Mouse (Mus musculus): ENCODE measurements at regions not wholly inside any gene's neighbourhood (a gene's known extent, or its start where the extent isn't known, plus 50 kb on each side); places are given as distances from the start of the nearest gene placed in this dataset.

GRCm38 (mm10) chr10:95622879-95623517 lies 50.3 kb downstream of the Anapc15-ps start:
- ATAC-seq (replicated peaks; ENCODE audit: insufficient number of reproducible peaks, low FRiP score, low TSS enrichment) = peak; percentile 26; the same call in 1 of the 2 replicates
- Histone ChIP-seq H3K4me1 (ENCODE audit: control insufficient read depth, insufficient read depth, low read length) (peaks cover 12% of the 10 kb centered on the region), H3K4me2 (no peak overlapping the region), H3K4me3 (ENCODE audit: low read depth, low read length) (no peak overlapping the region), H3K27me3 (ENCODE audit: control insufficient read depth, insufficient read depth, low read length) (no peaks in the 10 kb centered on the region), H3K36me3 (ENCODE audit: control insufficient read depth, insufficient read depth, low read length) (no peaks in the 10 kb centered on the region), H3K27ac (ENCODE audit: low read depth, low read length) (no peak overlapping the region), H3K9me3 (replicated peaks; ENCODE audit: control insufficient read depth, low read length) (no peaks in the 10 kb centered on the region), H3K9ac (ENCODE audit: low read depth, low read length) (no peak overlapping the region)
- 15% methylated on average over 2 of the region's 2 CpGs for WGBS (ENCODE audit: insufficient replicate concordance)

DNA sequence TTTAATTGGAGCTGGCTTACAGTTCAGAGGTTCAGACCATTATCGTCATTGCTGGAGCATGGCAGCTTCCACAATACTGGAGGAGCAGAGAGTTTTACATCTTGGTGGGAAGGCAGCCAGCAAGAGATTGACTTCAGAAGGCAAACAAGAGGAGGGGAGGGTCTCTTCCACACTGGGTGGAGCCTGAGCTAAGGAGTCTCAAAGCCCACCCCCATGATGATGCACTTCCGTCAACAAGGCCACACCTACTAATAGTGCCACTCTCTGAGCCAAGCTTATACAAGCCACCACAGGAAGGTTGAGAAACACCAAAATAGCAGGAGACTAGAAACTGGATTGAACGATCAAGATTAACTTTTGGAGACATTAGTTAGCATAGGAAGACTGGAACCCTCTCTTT lies 52.5 kb downstream of the Anapc15-ps start:
- Histone ChIP-seq H3K27ac (ENCODE audit: low read depth, low read length) (no peak overlapping the region), H3K36me3 (ENCODE audit: control insufficient read depth, insufficient read depth, low read length) (no peaks in the 10 kb centered on the region), H3K4me1 (ENCODE audit: control insufficient read depth, insufficient read depth, low read length) (peaks cover 12% of the 10 kb centered on the region), H3K27me3 (ENCODE audit: control insufficient read depth, insufficient read depth, low read length) (no peaks in the 10 kb centered on the region), H3K9me3 (replicated peaks; ENCODE audit: control insufficient read depth, low read length) (no peaks in the 10 kb centered on the region), H3K9ac (ENCODE audit: low read depth, low read length) (no peak overlapping the region), H3K4me3 (ENCODE audit: low read depth, low read length) (no peak overlapping the region), H3K4me2 (no peak overlapping the region)
- whole genome bisulfite sequencing (ENCODE audit: insufficient replicate concordance) = 82% methylated on average over 3 of the region's 3 CpGs
- no peak for ATAC-seq (replicated peaks; ENCODE audit: insufficient number of reproducible peaks, low FRiP score, low TSS enrichment)

DNA sequence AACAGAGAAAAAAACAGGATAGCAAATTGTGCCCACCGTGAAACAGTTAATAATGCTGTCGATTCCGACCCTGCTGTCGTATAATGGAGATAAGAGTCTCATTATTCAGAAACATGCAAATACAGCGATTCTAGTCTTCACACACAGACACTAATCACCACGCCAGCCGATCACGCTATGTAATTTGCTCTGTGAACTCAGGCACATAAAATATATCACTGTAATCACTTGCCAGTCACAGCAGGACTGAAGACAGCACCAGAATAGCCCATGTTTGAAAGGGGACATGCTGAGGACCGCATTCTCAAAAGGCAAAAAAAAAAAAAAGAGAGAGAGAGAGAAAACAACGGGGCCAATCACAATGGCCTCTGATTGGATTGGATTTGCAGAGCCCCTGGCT lies 53.6 kb downstream of the Anapc15-ps start:
- 59% methylated on average over 10 of the region's 10 CpGs for WGBS (ENCODE audit: insufficient replicate concordance)
- Histone ChIP-seq H3K9ac (ENCODE audit: low read depth, low read length) (no peak overlapping the region), H3K36me3 (ENCODE audit: control insufficient read depth, insufficient read depth, low read length) (no peaks in the 10 kb centered on the region), H3K9me3 (replicated peaks; ENCODE audit: control insufficient read depth, low read length) (no peaks in the 10 kb centered on the region), H3K4me3 (ENCODE audit: low read depth, low read length) (no peak overlapping the region), H3K4me1 (ENCODE audit: control insufficient read depth, insufficient read depth, low read length) (peaks cover 12% of the 10 kb centered on the region), H3K4me2 (no peak overlapping the region), H3K27ac (ENCODE audit: low read depth, low read length) (no peak overlapping the region), H3K27me3 (ENCODE audit: control insufficient read depth, insufficient read depth, low read length) (no peaks in the 10 kb centered on the region)
- ATAC-seq (replicated peaks; ENCODE audit: insufficient number of reproducible peaks, low FRiP score, low TSS enrichment) = no peak

DNA sequence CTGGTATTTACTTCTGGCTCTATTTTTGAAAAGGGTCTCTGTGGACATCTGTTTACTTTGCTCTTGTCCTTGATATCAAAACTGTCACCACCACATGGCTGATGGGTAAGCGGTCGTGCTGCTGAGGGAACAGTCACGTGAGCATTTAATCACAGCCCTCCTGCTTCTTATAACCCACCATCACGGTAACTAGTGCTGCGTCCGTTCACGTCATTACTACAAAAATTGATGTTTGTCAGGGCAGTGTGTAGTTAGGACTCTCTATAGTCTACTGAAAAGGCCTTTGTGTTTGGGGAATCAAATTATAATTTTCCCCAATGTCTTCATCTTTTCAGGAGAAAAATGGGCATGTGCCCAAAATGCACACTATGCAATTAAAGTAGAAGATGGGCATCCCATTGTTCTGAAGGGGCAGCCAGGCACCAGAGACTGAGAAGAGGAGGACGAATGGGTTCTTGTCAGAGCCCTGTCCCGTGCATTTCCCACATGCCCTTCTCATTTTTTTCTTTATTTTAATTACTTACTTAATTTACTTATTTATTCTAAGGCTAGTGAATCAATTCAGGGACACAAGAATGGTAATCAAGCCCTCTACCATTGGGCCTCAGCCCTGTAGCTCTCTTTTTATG lies 54.6 kb upstream of the Nudt4 start:
- peaks cover 7% of the 10 kb centered on the region for H3K4me1 ChIP-seq (ENCODE audit: control insufficient read depth, insufficient read depth, low read length)
- no peak for ATAC-seq (replicated peaks; ENCODE audit: insufficient number of reproducible peaks, low FRiP score, low TSS enrichment)
- no peaks in the 10 kb centered on the region for H3K27me3 ChIP-seq (ENCODE audit: control insufficient read depth, insufficient read depth, low read length)
- H3K27ac ChIP-seq (ENCODE audit: low read depth, low read length) = no peak overlapping the region
- H3K4me2 ChIP-seq = no peak overlapping the region
- no peak overlapping the region for H3K9ac ChIP-seq (ENCODE audit: low read depth, low read length)
- H3K4me3 ChIP-seq (ENCODE audit: low read depth, low read length) = no peak overlapping the region
- 65% methylated on average over 9 of the region's 9 CpGs for WGBS (ENCODE audit: insufficient replicate concordance)
- H3K9me3 ChIP-seq (replicated peaks; ENCODE audit: control insufficient read depth, low read length) = no peaks in the 10 kb centered on the region
- no peaks in the 10 kb centered on the region for H3K36me3 ChIP-seq (ENCODE audit: control insufficient read depth, insufficient read depth, low read length)

GRCm38 (mm10) chr10:95616821-95617220 lies 52.9 kb upstream of the Nudt4 start:
- no peak overlapping the region for H3K4me2 ChIP-seq
- H3K4me1 ChIP-seq (ENCODE audit: control insufficient read depth, insufficient read depth, low read length) = no peaks in the 10 kb centered on the region
- no peak overlapping the region for H3K27ac ChIP-seq (ENCODE audit: low read depth, low read length)
- H3K9me3 ChIP-seq (replicated peaks; ENCODE audit: control insufficient read depth, low read length) = no peaks in the 10 kb centered on the region
- no peaks in the 10 kb centered on the region for H3K36me3 ChIP-seq (ENCODE audit: control insufficient read depth, insufficient read depth, low read length)
- ATAC-seq (replicated peaks; ENCODE audit: insufficient number of reproducible peaks, low FRiP score, low TSS enrichment) = no peak
- no peaks in the 10 kb centered on the region for H3K27me3 ChIP-seq (ENCODE audit: control insufficient read depth, insufficient read depth, low read length)
- WGBS (ENCODE audit: insufficient replicate concordance) = 83% methylated on average over 5 of the region's 5 CpGs
- H3K9ac ChIP-seq (ENCODE audit: low read depth, low read length) = no peak overlapping the region
- H3K4me3 ChIP-seq (ENCODE audit: low read depth, low read length) = no peak overlapping the region

GRCm38 (mm10) chr10:95615849-95616650 lies 52.1 kb upstream of the Nudt4 start:
- no peak overlapping the region for H3K9ac ChIP-seq (ENCODE audit: low read depth, low read length)
- no peak overlapping the region for H3K4me2 ChIP-seq
- no peaks in the 10 kb centered on the region for H3K9me3 ChIP-seq (replicated peaks; ENCODE audit: control insufficient read depth, low read length)
- no peak overlapping the region for H3K27ac ChIP-seq (ENCODE audit: low read depth, low read length)
- H3K27me3 ChIP-seq (ENCODE audit: control insufficient read depth, insufficient read depth, low read length) = no peaks in the 10 kb centered on the region
- no peaks in the 10 kb centered on the region for H3K36me3 ChIP-seq (ENCODE audit: control insufficient read depth, insufficient read depth, low read length)
- 67% methylated on average over 25 of the region's 25 CpGs for WGBS (ENCODE audit: insufficient replicate concordance)
- ATAC-seq (replicated peaks; ENCODE audit: insufficient number of reproducible peaks, low FRiP score, low TSS enrichment) = no peak
- no peak overlapping the region for H3K4me3 ChIP-seq (ENCODE audit: low read depth, low read length)
- H3K4me1 ChIP-seq (ENCODE audit: control insufficient read depth, insufficient read depth, low read length) = peaks cover 4% of the 10 kb centered on the region
